Mouse (Mus musculus): Measurements from ENCODE around the gene Slc28a2. TPM values are rescaled to one million over a fixed set of nuclear protein-coding genes. Genes with fewer than 3 reads are reported as not detected.
A peak's percentile ranks its signal among the peaks of the same experiment; 100 is the strongest.
"Not testable (repeated sequence)": the region's sequence is repeated elsewhere in the genome, so short reads cannot be mapped to it uniquely, and the experiment has no call there.

Gene Slc28a2
- polyA plus RNA-seq, 1 experiment: 0.03 TPM

DNA sequence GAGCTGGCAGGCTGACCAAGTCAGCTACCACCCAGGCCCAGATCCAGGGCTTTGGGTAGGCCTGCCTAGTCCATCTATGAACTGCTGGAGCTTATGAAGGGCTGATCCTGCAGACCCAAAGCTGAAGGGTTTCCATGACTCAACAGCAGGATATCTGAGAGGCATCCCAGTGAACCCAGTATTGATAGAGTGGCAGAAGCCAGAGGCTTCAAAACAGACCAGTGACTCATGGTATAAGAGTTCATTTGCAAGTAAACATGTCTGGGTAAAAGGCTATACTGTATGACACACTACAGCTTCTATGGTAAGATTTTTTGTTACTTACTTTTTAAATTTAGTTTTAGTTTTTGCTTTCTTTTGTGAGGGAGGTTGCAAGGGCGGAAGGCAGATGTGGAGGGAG lies 30.1 kb upstream of the Slc28a2 start:
- H3K9me3 ChIP-seq: no peaks in the 10 kb centered on the region
- no peaks in the 10 kb centered on the region; the same call in 1 of the 2 replicates for H3K4me1 ChIP-seq
- H3K36me3 ChIP-seq (replicated peaks; ENCODE audit: low read length): no peaks in the 10 kb centered on the region
- no peak overlapping the region for H3K4me3 ChIP-seq (replicated peaks)
- H3K27me3 ChIP-seq (replicated peaks): peaks cover 2% of the 10 kb centered on the region
- no peak for TF ChIP-seq FLI1 (IDR thresholded peaks at IDR 0.05; ENCODE audit: low read length)
- TF ChIP-seq GATA1 (IDR thresholded peaks at IDR 0.05; ENCODE audit: borderline replicate concordance, low read length): no peak

DNA sequence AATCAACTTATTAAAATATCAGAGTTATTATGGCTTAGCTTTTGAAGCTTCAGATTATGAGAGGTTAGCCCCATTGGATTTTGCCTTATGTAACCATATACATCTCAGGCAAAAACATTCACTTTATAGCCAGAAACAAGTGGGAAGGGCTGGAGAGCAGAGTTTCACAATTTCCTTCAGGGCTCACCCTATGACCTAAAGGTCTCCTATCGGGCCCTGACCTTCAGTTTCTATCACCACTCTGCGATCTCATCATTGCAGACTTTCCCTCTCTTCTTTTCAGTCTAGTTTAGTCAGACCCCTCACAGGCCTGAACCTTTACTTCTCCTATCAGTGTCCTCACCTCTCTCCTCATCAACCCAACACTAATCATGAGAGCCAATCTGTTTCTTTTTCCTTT lies 18.7 kb upstream of the Slc28a2 start:
- H3K4me1 ChIP-seq: no peaks in the 10 kb centered on the region
- H3K4me3 ChIP-seq (replicated peaks): no peak overlapping the region
- TF ChIP-seq GATA1 (IDR thresholded peaks at IDR 0.05; ENCODE audit: borderline replicate concordance, low read length) (no peak), FLI1 (IDR thresholded peaks at IDR 0.05; ENCODE audit: low read length) (no peak)
- H3K36me3 ChIP-seq (replicated peaks; ENCODE audit: low read length): no peaks in the 10 kb centered on the region
- no peaks in the 10 kb centered on the region for H3K27me3 ChIP-seq (replicated peaks)
- H3K9me3 ChIP-seq: no peaks in the 10 kb centered on the region

DNA sequence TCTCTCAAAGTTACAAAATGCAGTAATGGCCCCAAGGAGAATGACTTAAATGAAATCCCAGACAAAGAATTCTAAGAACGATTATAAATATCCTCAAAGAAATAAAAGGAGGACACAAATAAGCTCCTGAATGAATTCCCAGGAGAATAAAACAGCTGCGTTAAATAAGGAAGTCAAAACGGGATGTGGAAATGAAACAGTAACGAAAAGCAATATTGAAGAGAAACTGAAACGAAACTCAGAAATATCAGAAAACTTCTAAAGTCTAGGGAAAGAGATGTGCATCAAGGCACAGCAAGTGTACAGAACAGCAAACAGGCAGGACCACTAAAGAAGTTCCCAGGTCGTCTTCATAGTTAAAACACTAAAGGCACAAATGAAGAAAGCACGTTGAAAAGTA lies 17.3 kb upstream of the Slc28a2 start:
- H3K9me3 ChIP-seq: no peaks in the 10 kb centered on the region
- no peaks in the 10 kb centered on the region for H3K4me1 ChIP-seq
- H3K4me3 ChIP-seq (replicated peaks): no peak overlapping the region
- no peaks in the 10 kb centered on the region for H3K27me3 ChIP-seq (replicated peaks)
- H3K36me3 ChIP-seq (replicated peaks; ENCODE audit: low read length): no peaks in the 10 kb centered on the region
- no peak for TF ChIP-seq GATA1 (IDR thresholded peaks at IDR 0.05; ENCODE audit: borderline replicate concordance, low read length)
- TF ChIP-seq FLI1 (IDR thresholded peaks at IDR 0.05; ENCODE audit: low read length): no peak

DNA sequence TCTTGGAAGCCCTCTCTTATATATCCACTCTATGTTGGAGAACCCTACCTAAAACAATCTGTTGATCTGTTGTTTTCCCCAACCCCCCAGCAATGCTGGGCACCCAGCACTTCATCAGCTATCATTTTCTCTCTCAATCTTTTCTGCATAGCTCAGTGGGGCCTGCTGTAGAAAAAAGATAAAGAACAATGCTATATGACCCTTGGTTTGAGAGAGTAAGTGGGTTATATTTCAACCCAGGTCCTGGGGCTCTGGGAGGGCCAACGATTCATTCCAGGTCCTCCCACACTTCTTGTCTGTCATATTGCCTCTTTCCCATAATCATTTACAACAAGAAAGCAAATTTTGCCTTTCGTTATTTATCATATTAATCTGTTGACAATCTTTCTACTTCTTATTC lies 368 bp downstream of the Slc28a2 start:
- not testable (repeated sequence) for H3K27me3 ChIP-seq (replicated peaks); H3K9me3 ChIP-seq; H3K36me3 ChIP-seq (replicated peaks; ENCODE audit: low read length); H3K4me1 ChIP-seq; H3K4me3 ChIP-seq (replicated peaks)

DNA sequence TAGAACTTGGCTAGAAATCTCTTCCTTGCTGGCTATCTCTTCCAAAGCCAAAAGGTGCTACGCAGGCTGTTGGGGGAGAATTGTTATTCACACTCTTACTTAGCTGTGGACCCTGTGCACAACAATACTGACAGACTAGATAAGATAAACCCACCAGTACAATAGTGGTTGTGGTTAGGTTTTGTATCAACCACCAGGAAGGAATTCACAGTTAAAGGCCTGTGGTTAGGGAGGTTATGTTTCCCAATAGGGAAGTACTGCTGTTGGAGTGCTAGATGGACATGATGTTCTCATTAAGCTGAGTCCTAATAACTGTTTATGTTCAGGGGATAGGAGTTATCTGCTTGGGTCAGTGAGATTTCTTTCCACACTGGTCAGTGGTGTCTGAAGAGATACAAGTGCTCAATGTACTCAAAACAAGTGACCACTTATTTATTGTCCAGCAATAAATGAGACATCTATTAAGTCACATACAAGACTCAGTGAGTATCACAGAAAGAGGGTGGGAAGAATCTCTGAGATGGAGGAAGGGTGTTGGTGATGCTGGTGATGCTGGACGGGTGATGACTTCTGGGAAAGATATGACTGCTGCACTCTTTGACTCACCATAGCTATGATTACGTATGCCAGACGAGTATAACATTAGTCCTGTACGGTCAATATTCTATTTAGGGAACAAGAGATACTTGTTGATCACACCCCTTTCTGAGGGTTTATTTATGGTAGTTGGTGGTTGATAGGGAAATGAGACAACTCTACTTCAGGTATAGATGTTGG lies 12.6 kb downstream of the Slc28a2 start:
- H3K9me3 ChIP-seq; H3K4me1 ChIP-seq; H3K4me3 ChIP-seq (replicated peaks); H3K27me3 ChIP-seq (replicated peaks); H3K36me3 ChIP-seq (replicated peaks; ENCODE audit: low read length): not testable (repeated sequence)

DNA sequence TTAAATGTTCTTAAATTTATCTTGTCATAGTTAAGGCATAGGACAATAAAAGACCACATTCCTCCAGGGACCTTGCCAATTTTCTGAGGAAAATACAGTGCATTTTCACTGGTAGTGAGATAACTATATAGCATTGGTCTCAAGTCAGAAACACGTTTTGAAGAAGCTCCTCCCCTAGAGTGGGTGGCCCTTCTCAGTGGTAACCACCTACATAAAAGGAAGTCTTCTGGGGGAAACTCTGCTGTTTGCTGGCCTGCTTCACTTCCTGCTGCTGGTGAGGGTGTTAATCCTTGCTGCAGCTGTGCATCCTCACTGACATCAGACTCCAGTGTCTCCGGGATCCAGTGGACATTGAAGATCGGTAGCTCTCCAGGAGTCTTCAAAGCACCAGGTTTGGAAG lies 14.2 kb downstream of the Slc28a2 start:
- H3K27me3 ChIP-seq (replicated peaks); H3K9me3 ChIP-seq; H3K4me1 ChIP-seq; H3K4me3 ChIP-seq (replicated peaks); H3K36me3 ChIP-seq (replicated peaks; ENCODE audit: low read length): not testable (repeated sequence)

DNA sequence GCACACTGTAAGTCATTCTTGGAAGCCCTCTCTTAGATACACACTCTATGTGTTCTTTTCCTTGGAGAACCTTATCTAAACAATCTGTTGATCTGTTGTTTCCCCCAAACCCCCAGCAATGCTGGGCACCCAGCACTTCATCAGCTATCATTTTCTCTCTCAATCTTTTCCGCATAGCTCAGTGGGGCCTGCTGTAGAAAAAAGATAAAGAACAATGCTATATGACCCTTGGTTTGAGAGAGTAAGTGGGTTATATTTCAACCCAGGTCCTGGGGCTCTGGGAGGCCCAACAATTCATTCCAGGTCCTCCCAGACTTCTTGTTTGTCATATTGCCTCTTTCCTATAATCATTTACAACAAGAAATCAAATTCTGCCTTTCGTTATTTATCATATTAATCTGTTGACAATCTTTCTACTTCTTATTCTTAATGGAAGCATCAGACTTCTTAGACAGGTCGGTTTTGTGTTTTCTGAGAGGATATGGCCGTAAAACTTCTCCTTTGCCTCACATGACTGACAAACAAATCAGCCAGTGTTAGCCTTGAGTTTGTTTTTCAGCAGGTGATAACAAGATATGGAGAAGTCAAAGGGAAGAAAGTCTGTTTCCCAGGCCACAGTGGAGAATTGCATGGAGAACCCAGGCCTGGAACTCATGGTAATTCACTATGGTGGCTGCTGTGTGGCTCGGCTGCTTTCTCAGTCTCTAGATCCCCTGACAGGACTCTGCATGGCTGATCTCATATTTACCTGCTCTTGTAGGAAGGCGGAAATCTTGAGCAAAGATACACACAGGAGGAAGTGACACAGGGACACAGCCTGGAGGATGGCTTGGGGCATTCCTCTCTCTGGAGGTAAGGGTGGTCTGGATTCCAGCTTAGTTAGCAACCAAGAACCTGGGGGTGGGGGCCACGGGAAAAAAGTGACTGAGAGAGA lies 15.0 kb downstream of the Slc28a2 start:
- H3K4me1 ChIP-seq: no peaks in the 10 kb centered on the region; the same call in 1 of the 2 replicates
- 0 out of 2 replicates have a peak, but pooled peaks cover 3% of the 10 kb centered on the region for H3K9me3 ChIP-seq
- H3K27me3 ChIP-seq (replicated peaks): no peaks in the 10 kb centered on the region
- H3K4me3 ChIP-seq (replicated peaks): no peak overlapping the region
- TF ChIP-seq GATA1 (IDR thresholded peaks at IDR 0.05; ENCODE audit: borderline replicate concordance, low read length) (no peak), FLI1 (IDR thresholded peaks at IDR 0.05; ENCODE audit: low read length) (no peak)
- no peaks in the 10 kb centered on the region for H3K36me3 ChIP-seq (replicated peaks; ENCODE audit: low read length)

DNA sequence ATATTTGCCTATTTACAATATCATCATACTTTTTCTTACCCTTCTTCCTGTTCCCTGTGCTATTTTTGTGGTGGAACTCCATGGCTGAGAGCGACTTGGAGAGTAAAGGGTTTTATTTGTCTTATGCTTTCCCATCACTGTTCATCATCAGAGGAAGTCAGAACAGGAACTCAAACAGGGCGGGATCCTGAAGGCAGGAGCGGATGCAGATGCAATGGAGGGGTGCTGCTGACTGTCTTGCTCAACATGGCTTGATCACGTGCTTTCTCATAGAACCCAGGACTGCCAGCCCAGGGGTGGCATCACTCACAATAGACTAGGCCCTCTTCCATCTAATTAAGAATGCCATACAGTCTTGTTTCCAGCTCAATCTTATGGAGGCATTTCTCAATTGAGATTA lies 24.1 kb downstream of the Slc28a2 start:
- Histone ChIP-seq H3K36me3 (replicated peaks; ENCODE audit: low read length) (no peaks in the 10 kb centered on the region), H3K9me3 (no peaks in the 10 kb centered on the region), H3K4me3 (replicated peaks) (no peak overlapping the region), H3K4me1 (no peaks in the 10 kb centered on the region), H3K27me3 (replicated peaks) (no peaks in the 10 kb centered on the region)
- no peak for TF ChIP-seq FLI1 (IDR thresholded peaks at IDR 0.05; ENCODE audit: low read length)
- no peak for TF ChIP-seq GATA1 (IDR thresholded peaks at IDR 0.05; ENCODE audit: borderline replicate concordance, low read length)

DNA sequence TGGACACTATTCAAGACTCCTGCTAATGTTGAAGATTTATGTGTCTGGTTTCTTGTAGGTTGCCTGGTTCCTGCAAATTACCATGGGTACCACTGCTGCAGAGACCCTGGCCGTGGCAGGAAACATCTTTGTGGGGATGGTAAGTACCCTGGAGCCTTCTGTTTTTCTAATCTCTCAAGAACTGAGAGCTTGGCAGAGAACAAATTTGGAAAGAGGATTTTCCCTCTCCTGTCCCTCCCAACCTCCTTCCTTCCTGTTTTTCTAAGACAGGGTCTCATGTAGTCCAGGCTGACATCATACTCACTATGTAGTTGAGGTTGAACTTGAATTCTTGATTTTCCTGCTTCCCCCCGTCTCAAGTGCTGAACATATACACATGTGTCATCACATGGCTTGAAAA lies 26.1 kb downstream of the Slc28a2 start:
- H3K27me3 ChIP-seq (replicated peaks): no peaks in the 10 kb centered on the region
- H3K9me3 ChIP-seq: no peaks in the 10 kb centered on the region
- TF ChIP-seq GATA1 (IDR thresholded peaks at IDR 0.05; ENCODE audit: borderline replicate concordance, low read length): no peak
- TF ChIP-seq FLI1 (IDR thresholded peaks at IDR 0.05; ENCODE audit: low read length): no peak
- no peaks in the 10 kb centered on the region for H3K36me3 ChIP-seq (replicated peaks; ENCODE audit: low read length)
- no peaks in the 10 kb centered on the region for H3K4me1 ChIP-seq
- no peak overlapping the region for H3K4me3 ChIP-seq (replicated peaks)

DNA sequence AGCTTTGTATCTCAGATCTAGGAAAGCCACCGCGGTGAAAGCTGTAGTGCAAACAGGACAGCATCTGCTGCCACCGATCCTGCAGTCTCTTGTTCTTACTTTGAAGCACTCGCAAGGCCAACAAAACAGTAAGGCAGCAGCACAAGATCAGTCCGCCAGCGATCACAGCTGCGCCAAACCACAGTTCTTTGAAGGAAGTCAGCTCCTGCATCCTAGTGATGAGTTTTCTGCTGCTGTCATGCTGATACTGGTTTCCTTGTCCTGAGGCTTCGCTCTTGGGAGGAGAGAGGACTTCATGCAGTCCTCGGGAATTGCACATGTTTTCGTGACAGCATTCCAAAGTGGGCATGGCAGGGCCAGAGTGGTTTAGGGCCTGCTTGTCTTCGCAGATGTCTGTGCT lies 40.6 kb downstream of the Slc28a2 start:
- Histone ChIP-seq H3K4me1 (peaks cover 13% of the 10 kb centered on the region), H3K36me3 (replicated peaks; ENCODE audit: low read length) (no peaks in the 10 kb centered on the region), H3K4me3 (replicated peaks) (peak overlapping the region; percentile 91), H3K27me3 (replicated peaks) (peaks cover 9% of the 10 kb centered on the region), H3K9me3 (no peaks in the 10 kb centered on the region)
- no peak for TF ChIP-seq FLI1 (IDR thresholded peaks at IDR 0.05; ENCODE audit: low read length)
- no peak for TF ChIP-seq GATA1 (IDR thresholded peaks at IDR 0.05; ENCODE audit: borderline replicate concordance, low read length)

All from megakaryocyte, embryonic 14.5 days (primary cell).